Mouse (Mus musculus): ENCODE results near the gene Dusp5.

- TF ChIP-seq POLR2A (IDR thresholded peaks at IDR 0.05; ENCODE audit: insufficient read depth, low read depth, low read length) (no peak), EP300 (IDR thresholded peaks at IDR 0.05; ENCODE audit: insufficient read depth, low read depth, low read length) (no peak)
Measured at GRCm38 (mm10) chr19:53578597-53579252, 49.8 kb downstream of the Dusp5 start.
